9 mouse cellular contexts compared by ENCODE assay signal in the genomic region with DNA sequence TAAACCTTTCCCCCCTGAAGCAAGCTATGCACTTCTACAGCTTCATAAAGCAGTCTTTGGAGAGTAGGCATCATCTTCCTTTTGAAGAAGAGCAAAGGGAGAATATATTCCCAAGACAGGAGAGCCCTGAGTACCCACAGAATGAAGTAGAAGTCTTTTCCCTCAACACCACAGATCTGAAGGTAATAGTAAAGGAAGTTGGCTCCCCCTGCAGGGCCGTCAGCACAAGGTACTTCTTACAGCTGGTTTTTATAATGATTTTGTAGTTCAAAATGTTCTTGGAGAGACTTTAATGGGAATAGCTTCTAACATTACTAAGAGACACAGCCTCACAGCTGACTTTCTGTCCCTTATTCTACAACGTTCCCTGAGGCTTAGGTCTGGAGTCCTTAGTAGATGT. TPM values are rescaled to one million over a fixed set of nuclear protein-coding genes. Genes with fewer than 3 reads are reported as not detected.
DNase-seq lines count a peak whose midpoint lies in the region; ATAC-seq and TF ChIP-seq lines count a peak whose summit lies in the region.
"Had no signal": no experiment of that assay in that cellular context is flagged by ENCODE, and none has a peak within 500 bp of the region (broad histone marks: within the 10 kb centered on the region; RNA-seq: fewer than 3 reads in every experiment).

No protein-coding gene starts in this region.

- no peaks in the 10 kb centered on the region for H3K4me1 ChIP-seq in heart, postnatal 0 days (ENCODE audit: control insufficient read depth, insufficient read depth)
- H3K4me1 ChIP-seq in lung, adult 2 months (ENCODE audit: control insufficient read depth, insufficient read depth, low read length), result no peaks in the 10 kb centered on the region
- H3K4me1 ChIP-seq in forebrain, embryonic 13.5 days, result 0 out of 2 replicates have a peak, but pooled peaks cover 3% of the 10 kb centered on the region
- no peaks in the 10 kb centered on the region for H3K4me1 ChIP-seq in forebrain, embryonic 14.5 days (ENCODE audit: control insufficient read depth, insufficient read depth, low read length)
- no peaks in the 10 kb centered on the region for H3K4me1 ChIP-seq in heart, embryonic 11.5 days (ENCODE audit: control insufficient read depth, insufficient read depth, low read length)
- H3K4me1 ChIP-seq: liver, embryonic 13.5 days had no signal

- no peak for TF ChIP-seq EP300 in heart, postnatal 0 days (IDR thresholded peaks at IDR 0.05; ENCODE audit: low read depth)

- no peak for ATAC-seq in heart, postnatal 0 days (ENCODE audit: insufficient read depth, low read depth)
- ATAC-seq in forebrain, embryonic 13.5 days, result no peak
- ATAC-seq in forebrain, embryonic 14.5 days, result no peak
- no peak for ATAC-seq in heart, embryonic 11.5 days (replicated peaks; ENCODE audit: insufficient number of reproducible peaks, low FRiP score, low TSS enrichment)

- H3K4me2 ChIP-seq in heart, postnatal 0 days (ENCODE audit: low read depth, low read length), result no peak overlapping the region
- no peak overlapping the region for H3K4me2 ChIP-seq in forebrain, embryonic 13.5 days
- H3K4me2 ChIP-seq in forebrain, embryonic 14.5 days (ENCODE audit: low read length), result no peak overlapping the region
- no peak overlapping the region for H3K4me2 ChIP-seq in heart, embryonic 11.5 days
- H3K4me2 ChIP-seq: liver, embryonic 13.5 days had no signal

- no peaks in the 10 kb centered on the region for H3K36me3 ChIP-seq in heart, postnatal 0 days (replicated peaks; ENCODE audit: control insufficient read depth, insufficient read depth, low read length)
- H3K36me3 ChIP-seq in forebrain, embryonic 13.5 days (ENCODE audit: poor library complexity, severe bottlenecking), result no peaks in the 10 kb centered on the region
- no peaks in the 10 kb centered on the region for H3K36me3 ChIP-seq in forebrain, embryonic 14.5 days (ENCODE audit: control insufficient read depth, insufficient read depth, low read length)
- no peaks in the 10 kb centered on the region for H3K36me3 ChIP-seq in heart, embryonic 11.5 days (ENCODE audit: control insufficient read depth, insufficient read depth, low read length)
- H3K36me3 ChIP-seq: liver, embryonic 13.5 days had no signal

- TF ChIP-seq CTCF in heart, postnatal 0 days (IDR thresholded peaks at IDR 0.05; ENCODE audit: low read depth), result peak; percentile 50
- TF ChIP-seq CTCF in lung, adult 2 months (IDR thresholded peaks at IDR 0.05; ENCODE audit: insufficient read depth, low read length), result peak; percentile 34; the same call in 1 of the 2 replicates

- H3K9me3 ChIP-seq in heart, postnatal 0 days (replicated peaks; ENCODE audit: control insufficient read depth, low read length), result no peaks in the 10 kb centered on the region
- no peaks in the 10 kb centered on the region for H3K9me3 ChIP-seq in forebrain, embryonic 13.5 days (replicated peaks)
- no peaks in the 10 kb centered on the region for H3K9me3 ChIP-seq in forebrain, embryonic 14.5 days (replicated peaks; ENCODE audit: control insufficient read depth, low read length)
- H3K9me3 ChIP-seq in heart, embryonic 11.5 days (replicated peaks; ENCODE audit: control insufficient read depth, low read length), result no peaks in the 10 kb centered on the region
- H3K9me3 ChIP-seq: liver, embryonic 13.5 days had no signal

- no peak for TF ChIP-seq POLR2A in lung, adult 2 months (IDR thresholded peaks at IDR 0.05; ENCODE audit: borderline replicate concordance, extremely low read depth, low read depth, low read length)

- intact Hi-C loops in heart, postnatal 36 days (cut with DNase I), result loop anchor here (2.0 kb wide), 1 partner anchor 109 kb away; no protein-coding TSS in a partner anchor

- no peak overlapping the region for H3K9ac ChIP-seq in heart, postnatal 0 days (replicated peaks; ENCODE audit: low read depth, low read length)
- no peak overlapping the region for H3K9ac ChIP-seq in forebrain, embryonic 13.5 days
- no peak overlapping the region for H3K9ac ChIP-seq in forebrain, embryonic 14.5 days (ENCODE audit: low read length)
- no peak overlapping the region for H3K9ac ChIP-seq in heart, embryonic 11.5 days (ENCODE audit: low read depth, low read length)
- H3K9ac ChIP-seq: liver, embryonic 13.5 days had no signal

- peak; percentile 32 for DNase-seq in heart, postnatal 0 days (ENCODE audit: low spot score)
- DNase-seq in heart, postnatal 36 days, result no peak
- DNase-seq in 3T3-L1 (ENCODE audit: low read depth, low spot score) (peak; percentile 81), R1 (ENCODE audit: low read depth, low spot score) (peak; percentile 43)
- DNase-seq in lung, adult 2 months, result no peak
- DNase-seq in forebrain, embryonic 14.5 days (ENCODE audit: low spot score), result no peak
- DNase-seq: liver, embryonic 13.5 days had no signal

- H3K27me3 ChIP-seq in heart, postnatal 0 days (ENCODE audit: control insufficient read depth, insufficient read depth, low read length), result no peaks in the 10 kb centered on the region
- no peaks in the 10 kb centered on the region for H3K27me3 ChIP-seq in forebrain, embryonic 13.5 days
- no peaks in the 10 kb centered on the region for H3K27me3 ChIP-seq in forebrain, embryonic 14.5 days (replicated peaks; ENCODE audit: control insufficient read depth, insufficient read depth, low read length)
- H3K27me3 ChIP-seq in heart, embryonic 11.5 days (ENCODE audit: control insufficient read depth, insufficient read depth, low read length), result no peaks in the 10 kb centered on the region
- H3K27me3 ChIP-seq: liver, embryonic 13.5 days had no signal

- WGBS in heart, postnatal 0 days, result 34% methylated on average over 2 of the region's 2 CpGs
- WGBS in lung, adult 2 months, result 37% methylated on average over 2 of the region's 2 CpGs
- 67% methylated on average over 2 of the region's 2 CpGs for WGBS in forebrain, embryonic 13.5 days
- 78% methylated on average over 2 of the region's 2 CpGs for WGBS in forebrain, embryonic 14.5 days
- WGBS in heart, embryonic 11.5 days (ENCODE audit: insufficient replicate concordance), result 44% methylated on average over 2 of the region's 2 CpGs

- no peak overlapping the region for H3K4me3 ChIP-seq in heart, postnatal 0 days (ENCODE audit: low read depth, low read length)
- no peak overlapping the region for H3K4me3 ChIP-seq in lung, adult 2 months (replicated peaks; ENCODE audit: extremely low read depth, low read depth, low read length)
- no peak overlapping the region for H3K4me3 ChIP-seq in forebrain, embryonic 13.5 days
- H3K4me3 ChIP-seq in forebrain, embryonic 14.5 days (ENCODE audit: low read depth, low read length), result no peak overlapping the region
- no peak overlapping the region for H3K4me3 ChIP-seq in heart, embryonic 11.5 days (ENCODE audit: low read depth, low read length)
- H3K4me3 ChIP-seq: liver, embryonic 13.5 days had no signal

- no peak overlapping the region for H3K27ac ChIP-seq in heart, postnatal 0 days (ENCODE audit: low read depth)
- no peak overlapping the region for H3K27ac ChIP-seq in forebrain, embryonic 13.5 days
- no peak overlapping the region for H3K27ac ChIP-seq in forebrain, embryonic 14.5 days (ENCODE audit: low read depth, low read length)
- no peak overlapping the region for H3K27ac ChIP-seq in heart, embryonic 11.5 days (ENCODE audit: low read depth, low read length)
- H3K27ac ChIP-seq: liver, embryonic 13.5 days had no signal

RNA-seq across cellular contexts. Expression of a gene that starts 19.8 kb away (rescaled TPM):
- total RNA-seq in heart, postnatal 0 days (2014; rRNA removed; ENCODE audit: low replicate concordance), result 0.08 TPM in 1 of 2 replicates, not detected in the other
- polyA plus RNA-seq in heart, postnatal 0 days (2015; fragmentation: Nextera tagmentation; extraction: Ambion mirVana), result not detected in 2 replicates
- total RNA-seq in heart, postnatal 36 days (2021), result not detected
- 0.55 and 0.78 TPM in 2 replicates for polyA plus RNA-seq in lung, adult 2 months (2012; rRNA removed)
- polyA plus RNA-seq in forebrain, embryonic 13.5 days (2015; fragmentation: Nextera tagmentation; extraction: Ambion mirVana), result not detected in 2 replicates
- polyA plus RNA-seq in forebrain, embryonic 14.5 days (2014; fragmentation: Nextera tagmentation; extraction: Ambion mirVana), result 0.10 TPM in 1 of 2 replicates, not detected in the other
- 0.13 TPM in 1 of 2 replicates, not detected in the other for polyA plus RNA-seq in heart, embryonic 11.5 days (2014; fragmentation: Nextera tagmentation; extraction: Ambion mirVana)
- polyA plus RNA-seq: liver, embryonic 13.5 days had no signal

RNA-seq across cellular contexts. Expression of a gene that starts 54.6 kb away (rescaled TPM):
- 3.1 and 4.5 TPM in 2 replicates for total RNA-seq in heart, postnatal 0 days (2014; rRNA removed; ENCODE audit: low replicate concordance)
- 0.33 and 0.38 TPM in 2 replicates for polyA plus RNA-seq in heart, postnatal 0 days (2015; fragmentation: Nextera tagmentation; extraction: Ambion mirVana)
- 10 to 100 TPM; 12.1 to 12.9 TPM for total RNA-seq in heart, postnatal 36 days (2021)
- 7.3 and 8.0 TPM in 2 replicates for polyA plus RNA-seq in lung, adult 2 months (2012; rRNA removed)
- polyA plus RNA-seq in forebrain, embryonic 13.5 days (2015; fragmentation: Nextera tagmentation; extraction: Ambion mirVana), result 2.5 and 5.0 TPM in 2 replicates
- polyA plus RNA-seq in forebrain, embryonic 14.5 days (2014; fragmentation: Nextera tagmentation; extraction: Ambion mirVana), result 1.2 and 2.0 TPM in 2 replicates
- 3.2 and 3.3 TPM in 2 replicates for polyA plus RNA-seq in heart, embryonic 11.5 days (2014; fragmentation: Nextera tagmentation; extraction: Ambion mirVana)

Comparison
In these comparisons a context has a peak if more than half of its experiments do, and no peak if none do; other contexts are left out.
1. DNase-seq: peak in heart, postnatal 0 days (single experiment), 3T3-L1 (single experiment) and R1 (single experiment); none in heart, postnatal 36 days (0 of 2), lung, adult 2 months (single experiment) and forebrain, embryonic 14.5 days (single experiment).